Mouse (Mus musculus) R1 (cell line): ENCODE data around the gene Olfr1193.
"Not testable (repeated sequence)": the region's sequence is repeated elsewhere in the genome, so short reads cannot be mapped to it uniquely, and the experiment has no call there.

ENCODE experiments used
- DNase-seq: peaks from one replicate; pipeline ENCODE4 v3.0.0-alpha.2; 2018; ENCODE audit warnings: low read depth, low spot score

The Olfr1193 gene

DNA sequence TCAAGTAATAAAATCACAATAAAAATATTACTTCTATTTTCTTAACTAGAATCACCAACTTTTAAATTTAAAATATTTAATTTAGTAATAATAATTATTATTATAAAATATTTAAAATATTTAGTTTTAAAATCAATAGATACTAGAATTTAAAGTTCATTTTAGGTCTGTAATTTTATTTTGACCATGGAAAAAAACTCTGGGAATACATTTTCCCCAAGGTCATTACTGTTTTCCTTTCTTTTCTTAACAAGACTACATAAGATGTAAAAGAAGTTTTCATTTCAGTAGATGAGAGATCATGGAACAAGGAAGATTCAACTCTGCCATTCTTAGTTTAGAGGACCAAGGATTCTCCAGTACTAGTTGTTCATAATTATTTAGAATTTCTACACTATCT, at the start of gene Olfr1193:
TSS of gene Olfr1193 (plus strand) at position 301 of the 400 bp plus-strand sequence.
- DNase-seq = not testable (repeated sequence)

- DNase-seq = not testable (repeated sequence)
Measured at GRCm38 (mm10) chr2:88640242-88640641, 35.2 kb upstream of the Olfr1193 start, which contains the start of gene Olfr1191-ps1. Olfr1191-ps1 (plus strand) TSS chr2:88640542.

DNA sequence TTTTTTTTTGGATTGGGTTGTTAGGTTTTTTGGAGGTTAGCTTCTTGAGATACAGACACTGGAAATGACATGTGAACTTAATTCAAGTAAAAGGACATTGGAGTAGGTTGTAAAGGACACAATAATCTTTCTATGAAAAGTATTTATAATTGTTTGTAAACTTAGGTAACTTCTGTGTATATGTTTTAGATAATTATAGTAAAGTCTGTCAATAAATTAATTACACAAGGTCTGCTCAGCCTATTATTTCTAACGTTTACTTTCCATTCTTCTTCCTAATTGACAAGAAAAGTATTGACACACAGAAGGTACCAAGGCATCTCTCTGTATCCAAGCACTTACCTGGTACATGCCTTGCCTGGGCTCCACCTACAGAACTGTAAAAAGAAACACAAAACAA, 27.2 kb upstream of the Olfr1193 start, which contains the start of gene Olfr1192-ps1:
TSS of gene Olfr1192-ps1 (plus strand) at position 301 of the 400 bp plus-strand sequence.
- no peak for DNase-seq

GRCm38 (mm10) chr2:88689087-88689486, 13.7 kb downstream of the Olfr1193 start, which contains the start of gene Olfr1195:
Olfr1195 (minus strand) TSS chr2:88689187.
- DNase-seq = no peak

DNA sequence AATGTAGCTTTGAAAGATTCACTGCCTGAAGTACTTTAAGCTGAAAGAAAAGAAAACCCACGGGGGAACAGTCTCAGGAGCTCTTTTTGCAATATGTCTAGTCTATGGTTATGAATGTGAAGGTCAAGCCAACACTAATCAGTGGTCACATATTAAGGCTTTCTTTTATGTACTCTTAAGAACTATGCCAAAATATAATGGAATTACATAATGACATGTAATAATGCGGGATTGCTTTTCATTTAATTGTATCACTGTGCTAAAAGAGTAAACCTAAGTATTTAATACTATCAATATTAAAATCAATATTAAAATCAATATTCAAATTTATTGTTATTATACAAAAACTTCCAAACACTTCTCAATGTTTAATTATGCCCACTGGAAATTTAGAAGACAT, 29.1 kb downstream of the Olfr1193 start, which contains the start of gene Olfr1196:
TSS of gene Olfr1196 (minus strand) at position 101 of the 400 bp plus-strand sequence.
- DNase-seq = no peak
